Mouse (Mus musculus): Measurements from ENCODE around the gene Yod1.

Gene Yod1

GRCm38 (mm10) chr1:130732706-130733658 lies 15.9 kb downstream of the Yod1 start:
- no peak for DNase-seq (ENCODE audit: low spot score)

- no peak for DNase-seq (ENCODE audit: low spot score)
These were observed 16.5 kb downstream of the Yod1 start for GRCm38 (mm10) chr1:130733671-130734070.

DNA sequence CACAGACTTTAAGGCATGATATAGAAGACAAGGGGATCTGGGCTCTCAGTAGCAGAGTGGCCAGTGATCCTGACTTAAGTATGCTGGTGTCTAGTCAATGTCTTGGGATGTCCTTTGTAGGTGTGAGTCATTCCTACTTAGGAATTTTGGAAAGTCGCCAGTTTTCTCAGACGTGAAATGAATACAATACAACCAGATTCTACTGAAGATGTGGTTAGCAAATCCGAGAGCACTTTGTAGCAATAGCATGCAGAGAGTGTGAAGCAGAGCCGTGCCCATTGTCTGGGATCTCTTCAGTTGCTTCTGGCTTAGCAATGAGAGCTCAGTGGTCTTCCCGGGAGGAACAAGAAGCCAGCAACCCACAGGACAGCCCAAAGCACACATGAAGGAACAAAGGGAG lies 17.3 kb downstream of the Yod1 start:
- DNase-seq (ENCODE audit: low spot score), result no peak

GRCm38 (mm10) chr1:130734852-130735251 lies 17.7 kb downstream of the Yod1 start:
- DNase-seq (ENCODE audit: low spot score), result no peak

GRCm38 (mm10) chr1:130737411-130737881 lies 20.3 kb downstream of the Yod1 start:
- no peak for DNase-seq (ENCODE audit: low spot score)

GRCm38 (mm10) chr1:130737916-130738315 lies 20.8 kb downstream of the Yod1 start:
- DNase-seq (ENCODE audit: low spot score), result no peak

DNA sequence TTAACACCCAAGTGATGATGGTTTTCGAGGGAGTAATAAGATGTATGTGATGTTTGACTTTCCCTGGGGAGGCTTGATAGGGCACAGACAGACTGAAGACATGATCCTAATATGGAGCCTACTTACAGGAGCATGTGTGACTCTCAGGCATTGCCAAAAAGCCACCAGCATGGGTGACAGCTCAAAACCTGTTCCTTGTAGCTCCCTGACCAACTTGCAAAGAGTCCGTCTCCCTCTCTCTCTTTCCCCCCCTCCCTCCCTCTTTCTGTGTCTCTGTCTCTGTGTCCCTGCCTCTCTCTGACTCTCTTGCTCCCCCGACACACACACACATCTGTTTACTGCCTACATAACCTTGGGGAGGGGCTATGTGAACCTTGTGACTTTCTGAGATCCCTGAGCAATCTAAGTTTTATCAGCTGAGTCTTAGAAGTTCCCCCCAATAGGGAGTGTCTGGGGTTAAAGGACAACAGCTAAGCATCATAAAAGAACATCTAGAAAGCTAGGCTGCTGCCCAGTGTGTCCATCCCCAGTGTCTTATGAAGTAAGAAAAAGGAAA lies 21.5 kb downstream of the Yod1 start:
- no peak for DNase-seq (ENCODE audit: low spot score)

DNA sequence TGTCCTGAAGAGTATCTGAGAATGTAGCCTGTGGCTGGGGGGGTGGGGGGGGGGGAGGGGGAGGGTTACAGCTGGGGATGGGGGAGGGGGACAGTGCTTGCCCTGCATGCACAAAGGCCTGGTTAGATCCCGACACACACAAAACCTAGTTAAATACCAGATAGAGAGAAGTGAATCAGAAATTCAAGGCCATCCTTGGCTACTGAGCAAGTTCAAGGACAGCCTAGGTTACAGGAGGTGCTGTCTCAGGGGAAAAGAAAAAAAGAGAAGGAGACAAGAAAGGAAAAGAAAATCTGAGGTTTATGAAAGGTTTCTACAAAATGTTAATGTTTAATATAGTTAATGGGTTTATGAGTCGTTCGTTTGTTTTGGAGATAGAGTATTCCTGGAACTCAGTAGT lies 22.5 kb downstream of the Yod1 start:
- DNase-seq (ENCODE audit: low spot score), result no peak

DNA sequence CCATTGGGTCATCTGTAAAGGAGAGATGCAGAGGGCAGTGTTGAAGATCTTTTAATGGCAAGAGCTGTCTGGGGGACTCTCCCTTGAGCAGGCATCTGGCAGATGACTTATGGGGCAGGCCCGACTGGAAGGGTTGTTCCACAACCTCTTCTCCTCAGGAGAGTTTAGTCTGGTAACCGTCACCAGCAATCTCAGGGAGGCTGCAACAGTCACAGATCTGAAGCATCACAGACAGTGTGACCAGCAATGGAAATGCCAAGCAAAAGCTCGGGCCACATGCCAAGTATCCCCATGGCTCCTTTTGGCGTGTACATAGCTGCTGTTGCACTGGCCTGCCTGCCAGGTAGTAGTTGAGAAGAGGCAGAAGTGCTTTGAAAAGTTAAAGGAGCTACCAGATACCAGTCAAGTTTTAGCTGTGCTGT lies 23.1 kb downstream of the Yod1 start:
- no peak for DNase-seq (ENCODE audit: low spot score)

- no peak for DNase-seq (ENCODE audit: low spot score)
These were observed 23.9 kb downstream of the Yod1 start for GRCm38 (mm10) chr1:130740781-130741720.

GRCm38 (mm10) chr1:130742201-130742600 lies 25.1 kb downstream of the Yod1 start:
- no peak for DNase-seq (ENCODE audit: low spot score)

DNA sequence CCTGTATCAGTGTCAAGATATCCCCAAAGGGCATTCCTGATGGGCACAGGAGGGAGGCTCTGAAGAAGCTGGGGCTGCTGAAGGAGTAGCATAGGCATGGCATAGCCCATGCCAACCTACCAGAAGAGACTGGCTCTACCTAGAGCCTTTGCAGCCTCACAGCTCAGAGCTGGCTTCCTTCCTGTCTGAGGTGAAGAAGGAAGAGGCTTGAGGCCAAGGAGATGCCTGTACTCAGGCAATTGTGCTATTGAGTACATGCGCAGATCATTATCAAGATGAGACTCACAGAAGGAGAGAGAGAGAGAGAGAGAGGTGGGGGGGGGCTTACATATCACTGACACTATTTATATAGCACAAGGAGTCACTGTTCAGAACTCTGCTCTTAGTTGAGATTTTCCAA lies 26.6 kb downstream of the Yod1 start:
- no peak for DNase-seq (ENCODE audit: low spot score)

- DNase-seq (ENCODE audit: low spot score), result no peak
These were observed 27.1 kb downstream of the Yod1 start for GRCm38 (mm10) chr1:130744217-130744616.

DNA sequence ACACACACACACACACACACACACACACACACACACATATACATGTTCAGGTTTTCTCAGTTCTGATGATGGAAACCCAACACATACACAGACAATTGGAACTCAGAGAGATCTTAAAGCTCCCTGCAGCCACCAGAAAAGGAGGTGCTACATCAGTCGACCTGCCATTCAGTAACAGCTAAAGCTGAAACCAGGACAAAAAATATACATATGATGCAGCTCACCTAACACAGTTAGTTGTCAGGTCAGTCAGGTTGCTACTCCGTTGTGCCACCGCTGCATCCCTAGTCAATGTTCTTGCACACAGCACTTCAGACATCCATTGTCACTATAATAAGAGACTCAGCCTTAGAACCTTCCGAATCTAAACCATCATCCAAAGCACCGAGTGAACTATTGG lies 27.8 kb downstream of the Yod1 start:
- DNase-seq (ENCODE audit: low spot score), result no peak

- no peak for DNase-seq (ENCODE audit: low spot score)
These were observed 28.5 kb downstream of the Yod1 start for GRCm38 (mm10) chr1:130745591-130745990.

DNA sequence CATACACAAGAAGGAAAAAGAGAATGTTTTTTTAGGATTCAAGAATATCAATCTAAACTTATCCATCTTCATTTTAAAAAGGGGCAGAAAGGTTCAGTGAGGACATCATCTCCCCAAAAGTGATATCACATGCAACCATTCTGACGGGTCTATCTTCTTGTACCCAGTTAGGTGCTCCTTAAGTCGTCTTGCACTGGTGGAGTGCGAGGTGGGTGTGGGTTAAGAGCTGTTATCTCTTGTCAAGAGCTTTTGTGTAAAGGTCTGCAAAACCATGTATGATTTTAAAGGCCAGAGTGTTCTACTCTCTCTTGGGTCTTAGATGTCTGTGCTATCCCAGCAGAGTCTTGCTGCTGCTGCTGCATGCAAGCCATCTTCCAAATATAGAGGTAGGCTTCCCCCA lies 29.7 kb downstream of the Yod1 start:
- DNase-seq (ENCODE audit: low spot score), result no peak

- no peak for DNase-seq (ENCODE audit: low spot score)
These were observed 42.6 kb downstream of the Yod1 start for GRCm38 (mm10) chr1:130759689-130760088.

- no peak for DNase-seq (ENCODE audit: low spot score)
These were observed 44.5 kb downstream of the Yod1 start for GRCm38 (mm10) chr1:130761597-130761996.

DNA sequence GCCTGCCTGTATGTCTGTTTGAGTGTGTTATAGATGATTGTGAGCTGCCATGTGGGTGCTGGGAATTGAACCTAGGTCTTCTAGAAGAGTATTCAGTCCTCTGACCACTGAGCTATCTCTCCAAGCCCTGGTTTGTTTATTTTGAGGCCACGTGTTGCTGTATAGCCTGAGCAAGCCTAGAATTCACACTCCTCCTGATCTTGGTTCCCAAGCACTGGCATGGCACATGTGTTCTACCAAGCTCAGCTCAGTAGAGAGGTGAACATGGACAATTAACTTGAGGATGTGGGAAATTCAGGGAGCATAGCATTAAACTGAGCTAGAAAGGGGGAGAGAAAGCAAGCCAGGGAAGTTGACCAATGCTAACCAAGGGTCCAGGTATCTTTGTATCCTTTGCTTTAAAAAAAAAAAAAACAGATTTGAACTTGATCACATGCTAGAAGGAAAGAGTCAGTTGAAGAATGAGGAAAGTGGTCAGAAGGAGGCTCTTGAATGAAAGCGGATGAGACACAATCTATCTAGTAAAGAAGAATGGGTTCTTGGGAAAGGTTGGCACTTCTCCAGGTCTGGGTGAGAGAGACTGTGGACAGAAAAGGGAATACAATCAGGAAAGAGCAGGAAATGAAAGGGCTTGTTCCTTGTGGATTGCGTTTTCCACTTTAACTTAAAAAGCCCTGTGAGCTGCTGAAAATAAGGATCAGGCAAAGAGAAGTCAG lies 45.1 kb downstream of the Yod1 start:
- no peak for DNase-seq (ENCODE audit: low spot score)

GRCm38 (mm10) chr1:130764027-130764461 lies 46.9 kb downstream of the Yod1 start:
- DNase-seq (ENCODE audit: low spot score), result no peak

DNA sequence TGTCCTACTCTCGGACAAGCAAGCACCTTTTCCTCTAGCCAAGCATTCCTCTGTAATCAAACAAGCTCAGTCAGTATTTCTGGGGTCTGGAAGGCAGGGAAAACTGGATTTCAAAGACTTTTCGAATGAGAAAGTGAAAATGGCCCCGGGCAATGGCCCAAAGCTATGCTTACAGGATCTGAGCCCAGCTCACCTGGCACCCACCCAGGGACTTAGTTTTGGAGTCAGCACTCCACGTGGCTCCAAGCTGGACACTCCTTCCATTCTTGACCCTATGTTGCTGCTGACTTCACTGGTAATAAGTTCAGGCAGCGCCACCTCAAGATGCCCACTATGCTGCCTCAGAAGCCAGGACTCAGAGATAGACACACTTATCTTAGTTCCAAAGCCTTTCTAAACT lies 49.9 kb downstream of the Yod1 start:
- no peak for DNase-seq (ENCODE audit: low spot score)

DNA sequence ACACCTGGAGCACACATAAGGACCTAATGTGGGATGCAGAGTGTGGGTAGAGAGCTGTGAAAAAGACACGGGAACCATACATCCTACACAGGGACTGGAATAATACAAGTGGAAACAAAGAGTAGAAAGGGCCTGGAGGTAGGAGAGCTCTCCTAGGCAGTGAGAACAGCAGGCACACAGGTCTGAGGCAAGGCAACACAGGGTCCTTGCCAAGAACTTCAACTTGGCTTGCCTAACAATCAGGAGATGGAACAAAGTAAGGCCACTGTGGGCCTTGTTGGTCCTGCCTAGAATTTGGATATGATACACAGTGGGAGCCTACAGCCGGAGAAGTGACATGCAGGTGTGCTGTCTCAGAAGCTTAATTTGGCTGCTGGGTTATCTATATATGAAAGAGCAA lies 52.8 kb downstream of the Yod1 start:
- DNase-seq (ENCODE audit: low spot score), result no peak
